Mouse (Mus musculus): ENCODE results near the gene Xk. TPM values are rescaled to one million over a fixed set of nuclear protein-coding genes. Genes with fewer than 3 reads are reported as not detected.
"Not testable (repeated sequence)": the region's sequence is repeated elsewhere in the genome, so short reads cannot be mapped to it uniquely, and the experiment has no call there.

Xk gene
- polyA plus RNA-seq, 1 experiment from 2014 or later = 2.0 TPM

DNA sequence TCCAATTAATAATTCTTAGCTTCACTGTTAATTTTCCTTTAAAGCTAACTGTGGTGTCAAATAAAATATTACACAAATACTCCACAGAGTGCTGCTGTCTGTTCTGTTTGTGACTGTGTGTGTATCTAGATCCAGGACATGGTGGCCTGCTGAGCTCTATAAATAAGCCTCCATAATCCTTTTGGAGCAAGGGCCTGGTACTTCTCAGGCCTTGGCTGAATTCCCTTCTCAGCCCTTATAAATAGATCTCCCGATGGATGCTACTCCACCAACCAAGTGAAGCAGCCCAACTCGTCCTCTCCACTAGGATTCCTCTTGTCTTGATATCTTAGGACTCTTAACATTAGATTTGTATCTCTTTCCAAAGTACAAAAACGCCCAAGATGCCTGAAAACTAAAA lies 1.4 kb upstream of the Xk start:
- H3K4me3 ChIP-seq (ENCODE audit: low read depth, low read length) = no peak overlapping the region
- DNase-seq (ENCODE audit: low spot score) (no peak), ATAC-seq (ENCODE audit: low FRiP score, low TSS enrichment) (no peak)
- H3K9me3 ChIP-seq (ENCODE audit: control insufficient read depth, low read length) = no peaks in the 10 kb centered on the region
- TF ChIP-seq CTCF (IDR thresholded peaks at IDR 0.05; ENCODE audit: low read depth) = no peak
- TF ChIP-seq EP300 (optimal IDR thresholded peaks at IDR 0.05) = no peak
- no peaks in the 10 kb centered on the region for H3K27me3 ChIP-seq (ENCODE audit: control insufficient read depth, insufficient read depth, low read length)
- WGBS = 42% methylated on average over 3 of the region's 3 CpGs
- no peaks in the 10 kb centered on the region for H3K4me1 ChIP-seq (replicated peaks; ENCODE audit: control insufficient read depth, insufficient read depth)
- no peak overlapping the region for H3K4me2 ChIP-seq (replicated peaks; ENCODE audit: low read depth)
- no peaks in the 10 kb centered on the region for H3K36me3 ChIP-seq (ENCODE audit: control insufficient read depth, insufficient read depth, low read length)
- 0 out of 2 replicates have a peak overlapping the region, but pooled peaks have one; percentile 13 for H3K27ac ChIP-seq (replicated peaks)
- no peak overlapping the region for H3K9ac ChIP-seq (ENCODE audit: low read length)

GRCm38 (mm10) chrX:9271947-9272459 lies 553 bp upstream of the Xk start:
- Histone ChIP-seq H3K27me3 (ENCODE audit: control insufficient read depth, insufficient read depth, low read length) (no peaks in the 10 kb centered on the region), H3K4me3 (ENCODE audit: low read depth, low read length) (peak overlapping the region; percentile 56), H3K4me1 (replicated peaks; ENCODE audit: control insufficient read depth, insufficient read depth) (no peaks in the 10 kb centered on the region), H3K9ac (ENCODE audit: low read length) (peak overlapping the region; percentile 31; the same call in 1 of the 2 replicates), H3K36me3 (ENCODE audit: control insufficient read depth, insufficient read depth, low read length) (no peaks in the 10 kb centered on the region), H3K4me2 (replicated peaks; ENCODE audit: low read depth) (peak overlapping the region; percentile 50), H3K27ac (replicated peaks) (peak overlapping the region; percentile 65; the same call in 1 of the 2 replicates), H3K9me3 (ENCODE audit: control insufficient read depth, low read length) (no peaks in the 10 kb centered on the region)
- ATAC-seq (ENCODE audit: low FRiP score, low TSS enrichment) = peak; percentile 68
- no peak for TF ChIP-seq CTCF (IDR thresholded peaks at IDR 0.05; ENCODE audit: low read depth)
- TF ChIP-seq EP300 (optimal IDR thresholded peaks at IDR 0.05) = no peak
- 26% methylated on average over 8 of the region's 8 CpGs for WGBS
- DNase-seq (ENCODE audit: low spot score) = no peak

DNA sequence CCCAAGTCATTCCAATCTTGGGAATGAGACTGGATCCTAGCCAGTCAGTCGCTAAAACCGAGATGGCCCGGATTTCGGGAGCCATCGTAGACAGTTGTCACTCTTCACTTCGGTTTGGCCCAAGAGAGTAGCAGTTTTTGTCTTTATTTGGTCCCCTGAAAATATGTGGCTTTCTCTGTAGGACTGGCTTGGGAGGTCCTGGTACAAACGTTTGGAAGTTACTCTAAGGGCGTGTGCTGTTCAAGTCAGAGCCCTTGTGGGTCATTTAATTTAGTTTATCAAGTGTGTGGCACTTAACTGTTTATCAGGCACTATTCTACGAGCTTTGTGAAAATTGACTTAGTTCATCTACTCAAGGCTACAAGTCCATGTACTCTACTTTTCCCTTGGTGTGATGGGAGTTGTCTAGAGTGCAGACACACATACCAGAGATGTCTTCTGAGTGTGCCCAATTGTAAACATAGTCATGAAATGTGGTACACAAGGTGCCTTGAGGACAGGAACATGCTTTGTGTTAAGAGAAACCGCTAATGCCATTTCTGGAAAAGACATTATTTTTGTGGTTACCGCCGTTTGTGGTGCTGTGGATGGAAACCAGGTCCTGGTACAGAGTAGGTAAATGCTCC lies 934 bp downstream of the Xk start:
- ATAC-seq (ENCODE audit: low FRiP score, low TSS enrichment) = no peak
- Histone ChIP-seq H3K9me3 (ENCODE audit: control insufficient read depth, low read length) (no peaks in the 10 kb centered on the region), H3K27me3 (ENCODE audit: control insufficient read depth, insufficient read depth, low read length) (no peaks in the 10 kb centered on the region), H3K4me2 (replicated peaks; ENCODE audit: low read depth) (peak overlapping the region; percentile 50), H3K27ac (replicated peaks) (no peak overlapping the region), H3K4me1 (replicated peaks; ENCODE audit: control insufficient read depth, insufficient read depth) (no peaks in the 10 kb centered on the region), H3K4me3 (ENCODE audit: low read depth, low read length) (peak overlapping the region; percentile 56), H3K36me3 (ENCODE audit: control insufficient read depth, insufficient read depth, low read length) (no peaks in the 10 kb centered on the region), H3K9ac (ENCODE audit: low read length) (peak overlapping the region; percentile 61; the same call in 1 of the 2 replicates)
- DNase-seq (ENCODE audit: low spot score) = no peak
- 60% methylated on average over 12 of the region's 12 CpGs for WGBS
- TF ChIP-seq CTCF (IDR thresholded peaks at IDR 0.05; ENCODE audit: low read depth) (no peak), EP300 (optimal IDR thresholded peaks at IDR 0.05) (no peak)

DNA sequence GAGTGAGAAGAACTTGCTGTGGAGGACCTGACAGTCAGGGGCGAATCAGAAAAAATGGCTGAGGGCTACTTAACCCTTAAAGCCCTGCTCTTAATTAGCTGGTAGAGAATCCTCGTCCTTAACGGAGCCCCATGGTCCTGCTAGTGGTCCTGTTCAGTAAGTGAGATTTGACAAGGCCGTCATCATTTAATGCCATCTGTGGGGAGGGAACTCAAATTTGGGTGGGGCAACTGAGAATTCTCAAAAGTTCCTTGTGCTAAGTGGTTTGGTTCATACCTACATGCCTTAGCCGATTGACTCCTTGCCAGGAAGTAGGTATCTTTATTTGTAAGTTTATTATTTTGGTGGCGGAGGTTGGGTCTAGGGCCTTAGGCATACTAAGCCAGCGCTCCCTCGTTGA lies 1.8 kb downstream of the Xk start:
- H3K4me1 ChIP-seq (replicated peaks; ENCODE audit: control insufficient read depth, insufficient read depth) = no peaks in the 10 kb centered on the region
- H3K9ac ChIP-seq (ENCODE audit: low read length) = no peak overlapping the region
- H3K4me3 ChIP-seq (ENCODE audit: low read depth, low read length) = no peak overlapping the region
- no peaks in the 10 kb centered on the region for H3K27me3 ChIP-seq (ENCODE audit: control insufficient read depth, insufficient read depth, low read length)
- TF ChIP-seq EP300 (optimal IDR thresholded peaks at IDR 0.05) (no peak), CTCF (IDR thresholded peaks at IDR 0.05; ENCODE audit: low read depth) (no peak)
- DNase-seq (ENCODE audit: low spot score) = no peak
- H3K9me3 ChIP-seq (ENCODE audit: control insufficient read depth, low read length) = no peaks in the 10 kb centered on the region
- no peak overlapping the region for H3K4me2 ChIP-seq (replicated peaks; ENCODE audit: low read depth)
- no peak for ATAC-seq (ENCODE audit: low FRiP score, low TSS enrichment)
- no peak overlapping the region for H3K27ac ChIP-seq (replicated peaks)
- WGBS = 79% methylated on average over 8 of the region's 8 CpGs
- H3K36me3 ChIP-seq (ENCODE audit: control insufficient read depth, insufficient read depth, low read length) = no peaks in the 10 kb centered on the region

GRCm38 (mm10) chrX:9283464-9283863 lies 10.9 kb downstream of the Xk start, which contains the start of gene H2al1m:
TSS of gene H2al1m (plus strand) at chrX:9283764.
- DNase-seq (ENCODE audit: low spot score); H3K9ac ChIP-seq (ENCODE audit: low read length); H3K9me3 ChIP-seq (ENCODE audit: control insufficient read depth, low read length); H3K27me3 ChIP-seq (ENCODE audit: control insufficient read depth, insufficient read depth, low read length); H3K36me3 ChIP-seq (ENCODE audit: control insufficient read depth, insufficient read depth, low read length); H3K4me2 ChIP-seq (replicated peaks; ENCODE audit: low read depth); H3K4me1 ChIP-seq (replicated peaks; ENCODE audit: control insufficient read depth, insufficient read depth); H3K4me3 ChIP-seq (ENCODE audit: low read depth, low read length); ATAC-seq (ENCODE audit: low FRiP score, low TSS enrichment); H3K27ac ChIP-seq (replicated peaks): not testable (repeated sequence)
- WGBS = no CpG with 5 or more reads among the region's 1 CpGs

DNA sequence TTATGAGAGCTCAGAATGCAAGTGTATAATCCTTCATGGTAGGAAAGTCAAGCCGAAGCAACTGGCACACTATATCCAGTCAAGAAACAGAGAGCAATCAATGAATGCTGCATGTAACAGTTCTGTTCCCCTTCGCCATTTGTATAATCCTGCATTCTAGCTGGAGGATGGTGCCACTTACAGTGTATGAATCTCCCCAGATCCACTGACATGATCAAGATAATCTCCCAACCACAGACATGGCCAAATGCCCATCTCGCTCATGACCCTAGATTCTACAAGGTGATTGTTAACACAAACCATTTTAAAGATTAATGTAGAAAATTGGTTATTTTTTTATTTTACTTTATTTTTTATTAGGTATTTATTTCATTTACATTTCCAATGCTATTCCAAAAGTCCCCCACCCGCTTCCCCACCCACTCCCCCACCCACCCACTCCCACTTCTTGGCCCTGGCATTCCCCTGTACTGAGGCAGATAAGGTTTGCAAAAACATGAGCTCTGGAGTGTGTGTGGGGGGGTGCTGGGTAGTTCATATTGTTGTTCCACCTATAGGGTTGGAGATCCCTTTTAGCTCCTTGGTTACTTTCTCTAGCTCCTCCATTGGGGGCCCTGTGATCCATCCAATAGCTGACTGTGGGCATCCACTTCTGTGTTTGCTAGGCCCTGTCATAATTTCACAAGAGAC lies 20.7 kb downstream of the Xk start:
- 84% methylated on average over 3 of the region's 4 CpGs for WGBS
- H3K9ac ChIP-seq (ENCODE audit: low read length); ATAC-seq (ENCODE audit: low FRiP score, low TSS enrichment); DNase-seq (ENCODE audit: low spot score); H3K4me1 ChIP-seq (replicated peaks; ENCODE audit: control insufficient read depth, insufficient read depth); H3K27me3 ChIP-seq (ENCODE audit: control insufficient read depth, insufficient read depth, low read length); H3K9me3 ChIP-seq (ENCODE audit: control insufficient read depth, low read length); H3K4me3 ChIP-seq (ENCODE audit: low read depth, low read length); H3K4me2 ChIP-seq (replicated peaks; ENCODE audit: low read depth); H3K36me3 ChIP-seq (ENCODE audit: control insufficient read depth, insufficient read depth, low read length); H3K27ac ChIP-seq (replicated peaks): not testable (repeated sequence)

All from stomach, postnatal 0 days (tissue).